In the genomic region with DNA sequence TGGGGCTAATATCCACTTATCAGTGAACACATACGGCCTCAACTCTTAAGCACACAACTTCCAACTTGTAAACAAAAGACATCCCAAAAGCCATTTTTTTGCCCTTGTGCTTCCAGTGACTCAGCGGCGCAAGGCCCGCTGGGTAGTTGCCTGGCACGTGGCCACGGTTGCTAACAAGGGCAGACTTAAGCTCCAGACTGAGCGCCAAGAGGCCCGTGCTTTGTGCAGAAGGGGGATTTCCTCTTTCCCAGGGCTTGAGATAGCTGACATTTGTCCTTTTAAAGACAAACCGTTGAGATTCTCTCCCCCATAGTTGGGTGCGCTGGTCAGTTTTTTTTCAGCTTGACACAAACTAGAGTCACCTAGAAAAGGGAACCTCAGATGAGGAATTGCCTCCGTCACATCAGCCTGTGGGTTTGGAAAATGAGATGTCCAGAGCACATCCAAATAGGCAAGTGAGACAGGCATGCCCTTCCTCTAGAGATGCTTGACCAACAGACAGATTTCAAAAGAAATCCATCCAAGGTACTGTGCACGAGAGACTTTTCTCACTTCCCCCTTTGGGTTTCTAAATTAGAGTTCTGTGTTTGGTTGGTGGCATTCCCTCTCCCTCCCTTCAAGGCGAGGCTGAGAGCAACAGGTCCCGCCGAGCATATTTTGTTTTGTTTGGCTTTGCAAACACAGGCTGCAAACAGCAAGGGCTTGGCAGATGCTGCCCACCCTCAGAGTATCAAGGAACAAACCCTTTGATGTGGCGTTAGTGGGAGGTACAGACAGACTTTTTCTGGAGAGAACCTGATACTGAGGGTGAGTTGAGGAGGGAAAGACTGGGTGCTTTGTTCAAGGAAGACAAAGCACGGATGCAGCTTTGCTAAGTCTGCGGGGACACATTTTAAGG, we compare ENCODE assay signal across 8 mouse cellular contexts. TPM values are rescaled to one million over a fixed set of nuclear protein-coding genes. Genes with fewer than 3 reads are reported as not detected.
DNase-seq lines count a peak whose midpoint lies in the region; ATAC-seq and TF ChIP-seq lines count a peak whose summit lies in the region.

No protein-coding gene starts in this region.

- 23% methylated on average over 18 of the region's 18 CpGs for WGBS in hindbrain, postnatal 0 days
- 4% methylated on average over 18 of the region's 18 CpGs for WGBS in macrophage (ENCODE audit: missing documents)

- H3K36me3 ChIP-seq in hindbrain, postnatal 0 days (ENCODE audit: insufficient read depth, low read length) = no peaks in the 10 kb centered on the region
- 0 out of 2 replicates have a peak, but pooled peaks cover 6% of the 10 kb centered on the region for H3K36me3 ChIP-seq in macrophage (ENCODE audit: inconsistent target)

- H3K27me3 ChIP-seq in hindbrain, postnatal 0 days (ENCODE audit: insufficient read depth, low read length) = no peaks in the 10 kb centered on the region

- no peaks in the 10 kb centered on the region for H3K9me3 ChIP-seq in hindbrain, postnatal 0 days (ENCODE audit: low read length)

- peaks cover 11% of the 10 kb centered on the region; the same call in 1 of the 2 replicates for H3K4me1 ChIP-seq in hindbrain, postnatal 0 days (ENCODE audit: insufficient read depth, low read length)

- no peak overlapping the region for H3K4me3 ChIP-seq in hindbrain, postnatal 0 days (ENCODE audit: low read length)
- H3K4me3 ChIP-seq in macrophage (ENCODE audit: inconsistent target) = peak overlapping the region; percentile 21

- peak; percentile 70 for ATAC-seq in hindbrain, postnatal 0 days

- H3K27ac ChIP-seq in hindbrain, postnatal 0 days = peak overlapping the region; percentile 56; the same call in 1 of the 2 replicates
- peak overlapping the region; percentile 82 for H3K27ac ChIP-seq in macrophage

- H3K9ac ChIP-seq in hindbrain, postnatal 0 days (replicated peaks; ENCODE audit: low read length) = peak overlapping the region; percentile 31; the same call in 1 of the 2 replicates

- H3K4me2 ChIP-seq in hindbrain, postnatal 0 days (ENCODE audit: low read depth, low read length) = peak overlapping the region; percentile 49

- no peaks in the 10 kb centered on the region for H3K79me2 ChIP-seq in macrophage (ENCODE audit: inconsistent target)

- peak; percentile 69 for DNase-seq in MEL-GATA-1-ER (ENCODE audit: extremely low read depth, low read depth)
- peak; percentile 77 to 90 for DNase-seq in cerebellum, postnatal 14 days
- DNase-seq in gastrocnemius, adult 8-10 months (ENCODE audit: low spot score in 2 of 2) = peak; percentile 37 to 69
- DNase-seq in hindbrain, postnatal 0 days (ENCODE audit: low spot score) = peak; percentile 87
- peak; percentile 22 to 48 for DNase-seq in left cerebral cortex, adult 8-10 months (ENCODE audit: low spot score in 2 of 2)
- DNase-seq in right cerebral cortex, postnatal 14 days = peak; percentile 82
- DNase-seq in urinary bladder, postnatal 14 days (ENCODE audit: low spot score) = peak; percentile 89

- no peak for TF ChIP-seq CTCF in hindbrain, postnatal 0 days (IDR thresholded peaks at IDR 0.05; ENCODE audit: low read depth)

RNA-seq across cellular contexts. Expression of gene Vwf, which starts 26.0 kb away (rescaled TPM):
- total RNA-seq in gastrocnemius, adult 8-10 months (2022) = 10 to 100 TPM; 13.4 to 20.8 (median 15.4) TPM
- 29.5 and 30.0 TPM in 2 replicates for total RNA-seq in hindbrain, postnatal 0 days (2014; rRNA removed)
- polyA plus RNA-seq in hindbrain, postnatal 0 days (2015; fragmentation: Nextera tagmentation; extraction: Ambion mirVana) = 11.2 and 17.2 TPM in 2 replicates
- total RNA-seq in left cerebral cortex, adult 8-10 months (2022) = 10 to 100 TPM; 16.7 to 22.3 (median 18.8) TPM
- total RNA-seq in macrophage (2018; cell fraction: chromatin; rRNA removed) = 100 to 1,000 TPM in 17 of 26 experiments, 10 to 100 TPM in 9; 31.9 to 305 (median 136) TPM
- total RNA-seq in macrophage (2018; cell fraction: cytosol; rRNA removed) = 10 to 100 TPM in 22 of 26 experiments, 1 to 10 TPM in 4; 5.7 to 59.9 (median 19.9) TPM
- 100 to 1,000 TPM in 11 of 26 experiments, 10 to 100 TPM in 15; 19.3 to 220 (median 94.7) TPM for total RNA-seq in macrophage (2018; cell fraction: nucleus; rRNA removed)
- polyA plus RNA-seq in macrophage (2018) = 12.6 to 39.2 TPM (median 15.9 TPM) in 3 replicates

Comparison
In these comparisons a context has a peak if more than half of its experiments do, and no peak if none do; other contexts are left out.
1. DNase-seq: peak in every context shown above with its lines; median percentile 89 in urinary bladder, postnatal 14 days; 87 in hindbrain, postnatal 0 days; 84 in cerebellum, postnatal 14 days; 82 in right cerebral cortex, postnatal 14 days; 69 in MEL-GATA-1-ER; 53 in gastrocnemius, adult 8-10 months; 35 in left cerebral cortex, adult 8-10 months.